Mouse (Mus musculus): ENCODE data around the gene Lyve1.

DNA sequence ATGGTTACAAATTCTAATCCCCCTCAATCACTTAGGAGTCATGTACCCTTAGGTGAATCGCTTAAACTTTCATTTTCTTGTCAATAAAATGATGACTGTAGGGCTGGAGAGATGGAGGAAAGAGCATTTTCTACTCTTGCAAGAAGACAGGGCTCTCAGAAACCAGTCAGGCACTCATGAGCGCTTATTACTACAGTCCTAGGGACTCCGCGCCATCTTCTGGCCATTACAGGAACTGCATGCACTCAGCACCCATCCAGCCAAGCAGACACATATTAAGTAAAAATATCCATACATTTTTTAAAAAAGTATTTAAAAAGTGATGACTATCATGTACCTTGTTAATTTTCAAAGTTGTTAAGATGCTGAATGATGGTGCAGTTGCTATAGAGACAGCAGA, 62.0 kb downstream of the Lyve1 start:
- peak; percentile 98 for TF ChIP-seq CTCF (IDR thresholded peaks at IDR 0.05; ENCODE audit: low read depth)
- TF ChIP-seq EP300 (optimal IDR thresholded peaks at IDR 0.05): no peak

All from stomach, postnatal 0 days (tissue).